Mouse (Mus musculus) liver, adult 2 months (tissue): ENCODE results near the gene Bdh2.

Experiments
- CTCF ChIP-seq: fragments of 200-500 bp; IDR thresholded peaks from 2 replicates; pipeline ENCODE4 v1.5.1; 2011; ENCODE audit warnings: low read depth, low read length, control low read depth
- POLR2A ChIP-seq: fragments of 200-500 bp; IDR thresholded peaks from 2 replicates; pipeline ENCODE4 v1.6.1; 2011; ENCODE audit warnings: low read length, control low read depth; ENCODE audit not compliant: insufficient read depth; ENCODE audit errors: extremely low read depth

GRCm38 (mm10) chr3:135289148-135289547 is 8.1 kb downstream of the Bdh2 start:
- no peak for TF ChIP-seq CTCF
- TF ChIP-seq POLR2A: no peak
